Mouse (Mus musculus): ENCODE measurements around the gene Uqcc1. TPM values are rescaled to one million over a fixed set of nuclear protein-coding genes. Genes with fewer than 3 reads are reported as not detected.
A peak's percentile ranks its signal among the peaks of the same experiment; 100 is the strongest.

Uqcc1 gene
- polyA plus RNA-seq, 1 experiment from 2014 or later, result 84.7 TPM

- H3K4me2 ChIP-seq (ENCODE audit: low read depth), result no peak overlapping the region
- DNase-seq (ENCODE audit: low spot score) (no peak), ATAC-seq (ENCODE audit: insufficient read depth, low FRiP score, low TSS enrichment) (no peak)
- H3K9me3 ChIP-seq (ENCODE audit: control insufficient read depth, low read length), result no peaks in the 10 kb centered on the region
- no peaks in the 10 kb centered on the region for H3K36me3 ChIP-seq (ENCODE audit: control insufficient read depth, insufficient read depth, low read length)
- 69% methylated on average over 9 of the region's 9 CpGs for WGBS
- 0 out of 2 replicates have a peak, but pooled peaks cover 6% of the 10 kb centered on the region for H3K4me1 ChIP-seq (ENCODE audit: control insufficient read depth, insufficient read depth, low read length)
- no peaks in the 10 kb centered on the region for H3K27me3 ChIP-seq (ENCODE audit: control insufficient read depth, insufficient read depth, low read length)
- no peak overlapping the region for H3K27ac ChIP-seq (ENCODE audit: low read depth, low read length)
- H3K9ac ChIP-seq (ENCODE audit: low read length), result no peak overlapping the region
- H3K4me3 ChIP-seq (ENCODE audit: low read depth, low read length), result no peak overlapping the region
These were observed 98.8 kb downstream of the Uqcc1 start for GRCm38 (mm10) chr2:155831302-155831701.

GRCm38 (mm10) chr2:155830841-155831240 is 99.3 kb downstream of the Uqcc1 start:
- 0 out of 2 replicates have a peak, but pooled peaks cover 6% of the 10 kb centered on the region for H3K4me1 ChIP-seq (ENCODE audit: control insufficient read depth, insufficient read depth, low read length)
- no peaks in the 10 kb centered on the region for H3K9me3 ChIP-seq (ENCODE audit: control insufficient read depth, low read length)
- H3K27me3 ChIP-seq (ENCODE audit: control insufficient read depth, insufficient read depth, low read length), result no peaks in the 10 kb centered on the region
- WGBS, result 91% methylated on average over 8 of the region's 8 CpGs
- no peak overlapping the region for H3K4me3 ChIP-seq (ENCODE audit: low read depth, low read length)
- DNase-seq (ENCODE audit: low spot score) (no peak), ATAC-seq (ENCODE audit: insufficient read depth, low FRiP score, low TSS enrichment) (no peak)
- H3K4me2 ChIP-seq (ENCODE audit: low read depth), result no peak overlapping the region
- no peak overlapping the region for H3K27ac ChIP-seq (ENCODE audit: low read depth, low read length)
- H3K36me3 ChIP-seq (ENCODE audit: control insufficient read depth, insufficient read depth, low read length), result no peaks in the 10 kb centered on the region
- no peak overlapping the region for H3K9ac ChIP-seq (ENCODE audit: low read length)

GRCm38 (mm10) chr2:155826630-155827424 is 103.3 kb downstream of the Uqcc1 start, which contains the start of gene Eif6:
Gene Eif6 (minus strand): TSS chr2:155826925.
- DNase-seq (ENCODE audit: low spot score) (peak; percentile 92), ATAC-seq (ENCODE audit: insufficient read depth, low FRiP score, low TSS enrichment) (peak; percentile 91)
- Histone ChIP-seq H3K9me3 (ENCODE audit: control insufficient read depth, low read length) (no peaks in the 10 kb centered on the region), H3K27ac (ENCODE audit: low read depth, low read length) (no peak within 1 kb of the TSS), H3K36me3 (ENCODE audit: control insufficient read depth, insufficient read depth, low read length) (no peaks in the 10 kb centered on the region), H3K9ac (ENCODE audit: low read length) (peak within 1 kb of the TSS; percentile 77), H3K4me1 (ENCODE audit: control insufficient read depth, insufficient read depth, low read length) (peaks cover 10% of the 10 kb centered on the region; the same call in 1 of the 2 replicates), H3K4me2 (ENCODE audit: low read depth) (peak within 1 kb of the TSS; percentile 62), H3K27me3 (ENCODE audit: control insufficient read depth, insufficient read depth, low read length) (no peaks in the 10 kb centered on the region), H3K4me3 (ENCODE audit: low read depth, low read length) (peak within 1 kb of the TSS; percentile 81)
- WGBS, result 4% methylated on average over 27 of the region's 27 CpGs

GRCm38 (mm10) chr2:155825904-155826629 is 104.0 kb downstream of the Uqcc1 start:
- ATAC-seq (ENCODE audit: insufficient read depth, low FRiP score, low TSS enrichment), result peak; percentile 41; the same call in 1 of the 2 replicates
- 2% methylated on average over 52 of the region's 52 CpGs for WGBS
- DNase-seq (ENCODE audit: low spot score), result peak; percentile 28
- no peaks in the 10 kb centered on the region for H3K27me3 ChIP-seq (ENCODE audit: control insufficient read depth, insufficient read depth, low read length)
- peak overlapping the region; percentile 62 for H3K4me2 ChIP-seq (ENCODE audit: low read depth)
- H3K4me3 ChIP-seq (ENCODE audit: low read depth, low read length), result peak overlapping the region; percentile 81
- no peaks in the 10 kb centered on the region for H3K36me3 ChIP-seq (ENCODE audit: control insufficient read depth, insufficient read depth, low read length)
- H3K9me3 ChIP-seq (ENCODE audit: control insufficient read depth, low read length), result no peaks in the 10 kb centered on the region
- peak overlapping the region; percentile 77 for H3K9ac ChIP-seq (ENCODE audit: low read length)
- no peak overlapping the region for H3K27ac ChIP-seq (ENCODE audit: low read depth, low read length)
- peaks cover 10% of the 10 kb centered on the region; the same call in 1 of the 2 replicates for H3K4me1 ChIP-seq (ENCODE audit: control insufficient read depth, insufficient read depth, low read length)

GRCm38 (mm10) chr2:155823722-155824121 is 106.4 kb downstream of the Uqcc1 start:
- peaks cover 17% of the 10 kb centered on the region; the same call in 1 of the 2 replicates for H3K4me1 ChIP-seq (ENCODE audit: control insufficient read depth, insufficient read depth, low read length)

GRCm38 (mm10) chr2:155820779-155821178 is 109.3 kb downstream of the Uqcc1 start:
- Histone ChIP-seq H3K4me1 (ENCODE audit: control insufficient read depth, insufficient read depth, low read length) (peaks cover 17% of the 10 kb centered on the region; the same call in 1 of the 2 replicates), H3K9ac (ENCODE audit: low read length) (no peak overlapping the region), H3K9me3 (ENCODE audit: control insufficient read depth, low read length) (no peaks in the 10 kb centered on the region), H3K27me3 (ENCODE audit: control insufficient read depth, insufficient read depth, low read length) (no peaks in the 10 kb centered on the region), H3K27ac (ENCODE audit: low read depth, low read length) (no peak overlapping the region), H3K4me2 (ENCODE audit: low read depth) (no peak overlapping the region), H3K4me3 (ENCODE audit: low read depth, low read length) (no peak overlapping the region), H3K36me3 (ENCODE audit: control insufficient read depth, insufficient read depth, low read length) (peaks cover 5% of the 10 kb centered on the region)
- WGBS, result 92% methylated on average over 5 of the region's 5 CpGs
- ATAC-seq (ENCODE audit: insufficient read depth, low FRiP score, low TSS enrichment), result no peak
- DNase-seq (ENCODE audit: low spot score), result no peak

More at GRCm38 (mm10) chr2:155823722-155824121, 106.4 kb downstream of the Uqcc1 start:
- no peaks in the 10 kb centered on the region for H3K27me3 ChIP-seq (ENCODE audit: control insufficient read depth, insufficient read depth, low read length)
- no peak overlapping the region for H3K4me3 ChIP-seq (ENCODE audit: low read depth, low read length)
- H3K4me2 ChIP-seq (ENCODE audit: low read depth), result no peak overlapping the region
- 98% methylated on average over 8 of the region's 8 CpGs for WGBS
- DNase-seq (ENCODE audit: low spot score) (no peak), ATAC-seq (ENCODE audit: insufficient read depth, low FRiP score, low TSS enrichment) (no peak)
- peaks cover 5% of the 10 kb centered on the region for H3K36me3 ChIP-seq (ENCODE audit: control insufficient read depth, insufficient read depth, low read length)
- no peak overlapping the region for H3K27ac ChIP-seq (ENCODE audit: low read depth, low read length)
- H3K9me3 ChIP-seq (ENCODE audit: control insufficient read depth, low read length), result no peaks in the 10 kb centered on the region
- no peak overlapping the region for H3K9ac ChIP-seq (ENCODE audit: low read length)

- 63% methylated on average over 6 of the region's 6 CpGs for WGBS
- peak overlapping the region; percentile 76 for H3K4me2 ChIP-seq (ENCODE audit: low read depth)
- H3K4me1 ChIP-seq (ENCODE audit: control insufficient read depth, insufficient read depth, low read length), result peaks cover 13% of the 10 kb centered on the region; the same call in 1 of the 2 replicates
- peak overlapping the region; percentile 64; the same call in 1 of the 2 replicates for H3K9ac ChIP-seq (ENCODE audit: low read length)
- no peak; the same call in 1 of the 2 replicates for ATAC-seq (ENCODE audit: insufficient read depth, low FRiP score, low TSS enrichment)
- no peaks in the 10 kb centered on the region for H3K9me3 ChIP-seq (ENCODE audit: control insufficient read depth, low read length)
- DNase-seq (ENCODE audit: low spot score), result no peak
- peak overlapping the region; percentile 68; the same call in 1 of the 2 replicates for H3K27ac ChIP-seq (ENCODE audit: low read depth, low read length)
- no peaks in the 10 kb centered on the region for H3K27me3 ChIP-seq (ENCODE audit: control insufficient read depth, insufficient read depth, low read length)
- peak overlapping the region; percentile 57 for H3K4me3 ChIP-seq (ENCODE audit: low read depth, low read length)
- H3K36me3 ChIP-seq (ENCODE audit: control insufficient read depth, insufficient read depth, low read length), result peaks cover 5% of the 10 kb centered on the region
These were observed 110.5 kb downstream of the Uqcc1 start for GRCm38 (mm10) chr2:155819449-155820251.

- Histone ChIP-seq H3K9me3 (ENCODE audit: control insufficient read depth, low read length) (no peaks in the 10 kb centered on the region), H3K4me1 (ENCODE audit: control insufficient read depth, insufficient read depth, low read length) (peaks cover 13% of the 10 kb centered on the region; the same call in 1 of the 2 replicates), H3K27me3 (ENCODE audit: control insufficient read depth, insufficient read depth, low read length) (no peaks in the 10 kb centered on the region), H3K36me3 (ENCODE audit: control insufficient read depth, insufficient read depth, low read length) (peaks cover 5% of the 10 kb centered on the region), H3K4me3 (ENCODE audit: low read depth, low read length) (peak within 1 kb of the TSS; percentile 57), H3K27ac (ENCODE audit: low read depth, low read length) (peak within 1 kb of the TSS; percentile 68), H3K4me2 (ENCODE audit: low read depth) (peak within 1 kb of the TSS; percentile 76), H3K9ac (ENCODE audit: low read length) (peak within 1 kb of the TSS; percentile 64)
- no peak for ATAC-seq (ENCODE audit: insufficient read depth, low FRiP score, low TSS enrichment)
- DNase-seq (ENCODE audit: low spot score), result no peak
These were observed 110.9 kb downstream of the Uqcc1 start, which contains the start of gene BC029722 for GRCm38 (mm10) chr2:155819392-155819448. Gene BC029722 (minus strand): TSS chr2:155819426.
